Mouse (Mus musculus): Measurements from ENCODE around the gene S100a10. TPM values are rescaled to one million over a fixed set of nuclear protein-coding genes. Genes with fewer than 3 reads are reported as not detected.

S100a10 gene
- polyA plus RNA-seq, 1 experiment from 2014 or later: 197 TPM

DNA sequence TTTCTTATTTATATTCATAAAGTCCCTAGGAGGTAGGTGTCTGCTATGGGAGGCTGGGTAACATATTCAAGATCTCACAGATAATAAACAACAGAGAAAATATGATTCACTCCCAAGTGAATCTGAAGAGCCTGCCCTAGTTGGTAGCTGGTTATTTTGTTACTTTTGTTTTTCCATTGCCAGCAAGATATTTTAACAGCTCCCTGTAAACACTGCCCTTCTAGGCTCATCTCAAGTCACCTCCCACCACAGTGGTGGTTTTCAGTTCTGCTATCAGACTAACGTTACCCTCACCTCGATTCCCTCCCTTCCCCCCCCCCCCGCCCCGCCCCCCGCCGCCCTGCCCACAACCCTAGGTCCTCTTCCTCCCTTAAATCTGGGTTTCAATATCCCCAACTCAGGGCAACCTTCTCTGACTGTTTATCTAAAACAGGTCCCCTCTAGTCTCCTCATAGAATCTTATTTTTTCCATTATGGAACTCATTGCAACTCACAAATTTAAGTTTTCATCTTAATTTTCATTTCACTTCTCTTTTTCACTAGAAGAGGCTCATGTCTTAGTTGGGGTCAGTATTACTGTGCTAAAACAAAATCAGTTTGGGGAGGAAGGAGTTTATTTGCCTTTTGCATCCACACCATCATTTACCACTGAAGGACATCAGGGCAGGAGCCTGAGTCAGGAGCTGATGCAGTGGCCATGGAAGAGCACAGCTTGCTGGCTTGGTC lies 6.2 kb upstream of the S100a10 start:
- Histone ChIP-seq H3K4me1 (no peaks in the 10 kb centered on the region), H3K27ac (replicated peaks) (no peak overlapping the region), H3K27me3 (no peaks in the 10 kb centered on the region), H3K4me3 (no peak overlapping the region), H3K4me2 (replicated peaks) (no peak overlapping the region), H3K36me3 (no peaks in the 10 kb centered on the region), H3K9me3 (no peaks in the 10 kb centered on the region), H3K9ac (replicated peaks) (no peak overlapping the region)
- WGBS: 80% methylated on average over 4 of the region's 6 CpGs
- no peak for ATAC-seq (ENCODE audit: low FRiP score, low read depth)

DNA sequence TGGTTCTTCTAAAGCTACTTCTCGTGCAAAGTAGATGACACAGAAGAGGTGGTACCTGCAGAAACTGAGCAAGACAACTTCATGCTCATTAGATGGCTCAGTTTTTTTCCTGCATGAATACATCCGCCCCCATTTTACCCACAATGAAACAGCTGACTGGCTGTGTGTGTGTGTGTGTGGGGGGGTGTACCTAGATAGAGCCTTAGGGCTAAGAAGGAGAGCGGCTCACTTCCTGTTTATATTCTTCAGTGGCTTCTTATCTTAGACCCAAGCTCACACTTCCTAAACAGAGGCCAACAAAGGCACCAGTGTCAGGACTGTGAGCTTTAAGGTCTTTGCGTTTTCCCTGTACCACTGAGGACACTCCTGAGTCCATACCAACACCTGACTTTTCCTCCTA lies 4.9 kb upstream of the S100a10 start:
- ATAC-seq (ENCODE audit: low FRiP score, low read depth): no peak
- H3K27me3 ChIP-seq: peaks cover 8% of the 10 kb centered on the region; the same call in 1 of the 2 replicates
- H3K4me2 ChIP-seq (replicated peaks): no peak overlapping the region
- no peaks in the 10 kb centered on the region for H3K4me1 ChIP-seq
- H3K9ac ChIP-seq (replicated peaks): no peak overlapping the region
- H3K9me3 ChIP-seq: no peaks in the 10 kb centered on the region
- no peaks in the 10 kb centered on the region for H3K36me3 ChIP-seq
- no peak overlapping the region for H3K4me3 ChIP-seq
- H3K27ac ChIP-seq (replicated peaks): no peak overlapping the region
- WGBS: 82% methylated on average over 4 of the region's 4 CpGs

GRCm38 (mm10) chr3:93551950-93552901 lies 2.7 kb upstream of the S100a10 start:
- no peak overlapping the region for H3K27ac ChIP-seq (replicated peaks)
- H3K9me3 ChIP-seq: no peaks in the 10 kb centered on the region
- 87% methylated on average over 5 of the region's 5 CpGs for WGBS
- H3K36me3 ChIP-seq: no peaks in the 10 kb centered on the region
- H3K9ac ChIP-seq (replicated peaks): no peak overlapping the region
- H3K27me3 ChIP-seq: peaks cover 8% of the 10 kb centered on the region; the same call in 1 of the 2 replicates
- ATAC-seq (ENCODE audit: low FRiP score, low read depth): no peak
- H3K4me3 ChIP-seq: no peak overlapping the region
- no peak overlapping the region for H3K4me2 ChIP-seq (replicated peaks)
- no peaks in the 10 kb centered on the region for H3K4me1 ChIP-seq

DNA sequence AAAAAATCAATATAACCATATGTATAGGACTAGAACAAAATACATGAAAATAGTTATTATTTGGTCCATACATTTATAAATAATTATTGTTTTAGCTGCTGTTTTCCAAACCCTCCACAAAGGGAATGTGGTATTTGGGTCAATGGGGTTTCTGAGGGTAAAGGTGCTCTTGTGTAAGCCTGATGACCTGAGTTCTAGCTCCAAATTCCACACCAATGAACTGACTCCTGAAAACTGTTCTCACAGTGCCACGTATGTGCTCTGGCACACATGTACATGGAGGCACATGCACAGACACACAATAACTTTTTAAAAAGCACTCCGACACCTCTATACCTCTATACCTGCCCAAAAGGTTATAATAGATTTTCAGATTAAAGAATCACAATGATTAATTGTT lies 1.6 kb upstream of the S100a10 start:
- Histone ChIP-seq H3K4me2 (replicated peaks) (no peak overlapping the region), H3K9me3 (no peaks in the 10 kb centered on the region), H3K4me3 (no peak overlapping the region), H3K27me3 (peaks cover 8% of the 10 kb centered on the region; the same call in 1 of the 2 replicates), H3K9ac (replicated peaks) (no peak overlapping the region), H3K4me1 (no peaks in the 10 kb centered on the region), H3K36me3 (no peaks in the 10 kb centered on the region), H3K27ac (replicated peaks) (no peak overlapping the region)
- ATAC-seq (ENCODE audit: low FRiP score, low read depth): no peak
- WGBS: 91% methylated on average over 2 of the region's 2 CpGs

- WGBS: 56% methylated on average over 9 of the region's 9 CpGs
- Histone ChIP-seq H3K4me3 (no peak overlapping the region), H3K4me1 (no peaks in the 10 kb centered on the region), H3K27me3 (peaks cover 8% of the 10 kb centered on the region; the same call in 1 of the 2 replicates), H3K9ac (replicated peaks) (no peak overlapping the region), H3K4me2 (replicated peaks) (peak overlapping the region; percentile 93; the same call in 1 of the 2 replicates), H3K27ac (replicated peaks) (no peak overlapping the region), H3K36me3 (no peaks in the 10 kb centered on the region), H3K9me3 (no peaks in the 10 kb centered on the region)
- no peak for ATAC-seq (ENCODE audit: low FRiP score, low read depth)
Measured at GRCm38 (mm10) chr3:93553765-93554378, 1.0 kb upstream of the S100a10 start.

DNA sequence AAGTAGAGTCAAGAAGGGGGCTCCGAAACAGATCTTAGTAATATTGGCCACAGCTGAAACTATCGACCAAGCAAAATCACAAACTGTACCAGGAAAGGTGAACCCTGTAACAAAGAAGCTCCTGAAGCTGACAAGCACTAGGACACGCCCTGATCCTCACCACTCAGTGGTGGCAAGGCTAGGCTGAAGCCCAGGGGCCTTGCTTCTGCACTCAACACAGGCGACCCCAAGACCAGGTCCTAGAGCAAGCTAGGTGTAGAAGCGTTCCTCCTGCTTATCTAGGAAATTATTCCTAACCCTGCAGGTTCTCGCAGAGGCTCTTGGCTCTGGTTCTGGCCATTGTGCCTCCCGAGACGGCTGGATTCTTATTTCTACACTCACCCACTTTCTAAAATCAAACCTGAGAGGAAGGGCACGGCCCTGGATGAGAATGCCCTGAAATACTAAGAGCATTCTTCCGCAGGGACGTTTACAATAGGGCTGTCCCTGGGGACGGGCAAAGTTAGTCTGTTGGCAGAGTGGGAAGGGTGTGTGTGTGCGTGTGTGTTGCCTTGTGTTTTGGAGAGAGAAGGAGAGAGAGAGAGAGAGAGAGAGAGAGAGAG lies 400 bp upstream of the S100a10 start:
- peak overlapping the region; percentile 69 for H3K9ac ChIP-seq (replicated peaks)
- no peak overlapping the region for H3K27ac ChIP-seq (replicated peaks)
- 27% methylated on average over 13 of the region's 13 CpGs for WGBS

GRCm38 (mm10) chr3:93555878-93556254 lies 986 bp downstream of the S100a10 start:
- no peak overlapping the region for H3K9ac ChIP-seq (replicated peaks)
- H3K4me1 ChIP-seq: no peaks in the 10 kb centered on the region
- peaks cover 8% of the 10 kb centered on the region; the same call in 1 of the 2 replicates for H3K27me3 ChIP-seq
- no peak overlapping the region for H3K27ac ChIP-seq (replicated peaks)
- no peak; the same call in 1 of the 2 replicates for ATAC-seq (ENCODE audit: low FRiP score, low read depth)
- no peaks in the 10 kb centered on the region for H3K36me3 ChIP-seq
- WGBS: 44% methylated on average over 2 of the region's 2 CpGs
- H3K4me3 ChIP-seq: peak overlapping the region; percentile 56
- H3K9me3 ChIP-seq: no peaks in the 10 kb centered on the region
- H3K4me2 ChIP-seq (replicated peaks): peak overlapping the region; percentile 93

More for the DNA sequence above, 400 bp upstream of the S100a10 start:
- ATAC-seq (ENCODE audit: low FRiP score, low read depth): peak; percentile 25
- Histone ChIP-seq H3K27me3 (peaks cover 8% of the 10 kb centered on the region; the same call in 1 of the 2 replicates), H3K4me1 (no peaks in the 10 kb centered on the region), H3K36me3 (no peaks in the 10 kb centered on the region), H3K9me3 (no peaks in the 10 kb centered on the region), H3K4me3 (peak overlapping the region; percentile 56), H3K4me2 (replicated peaks) (peak overlapping the region; percentile 93)

GRCm38 (mm10) chr3:93556599-93556998 lies 1.7 kb downstream of the S100a10 start:
- Histone ChIP-seq H3K4me2 (replicated peaks) (peak overlapping the region; percentile 93; the same call in 1 of the 2 replicates), H3K9ac (replicated peaks) (no peak overlapping the region), H3K4me1 (no peaks in the 10 kb centered on the region), H3K36me3 (no peaks in the 10 kb centered on the region), H3K27ac (replicated peaks) (no peak overlapping the region), H3K4me3 (no peak overlapping the region), H3K27me3 (peaks cover 8% of the 10 kb centered on the region; the same call in 1 of the 2 replicates), H3K9me3 (no peaks in the 10 kb centered on the region)
- 75% methylated on average over 1 of the region's 1 CpGs for WGBS
- no peak for ATAC-seq (ENCODE audit: low FRiP score, low read depth)

GRCm38 (mm10) chr3:93557471-93557870 lies 2.6 kb downstream of the S100a10 start:
- Histone ChIP-seq H3K36me3 (no peaks in the 10 kb centered on the region), H3K4me2 (replicated peaks) (no peak overlapping the region), H3K4me1 (no peaks in the 10 kb centered on the region), H3K9ac (replicated peaks) (no peak overlapping the region), H3K4me3 (no peak overlapping the region), H3K27me3 (peaks cover 8% of the 10 kb centered on the region; the same call in 1 of the 2 replicates), H3K9me3 (no peaks in the 10 kb centered on the region), H3K27ac (replicated peaks) (no peak overlapping the region)
- 71% methylated on average over 4 of the region's 4 CpGs for WGBS
- ATAC-seq (ENCODE audit: low FRiP score, low read depth): no peak

DNA sequence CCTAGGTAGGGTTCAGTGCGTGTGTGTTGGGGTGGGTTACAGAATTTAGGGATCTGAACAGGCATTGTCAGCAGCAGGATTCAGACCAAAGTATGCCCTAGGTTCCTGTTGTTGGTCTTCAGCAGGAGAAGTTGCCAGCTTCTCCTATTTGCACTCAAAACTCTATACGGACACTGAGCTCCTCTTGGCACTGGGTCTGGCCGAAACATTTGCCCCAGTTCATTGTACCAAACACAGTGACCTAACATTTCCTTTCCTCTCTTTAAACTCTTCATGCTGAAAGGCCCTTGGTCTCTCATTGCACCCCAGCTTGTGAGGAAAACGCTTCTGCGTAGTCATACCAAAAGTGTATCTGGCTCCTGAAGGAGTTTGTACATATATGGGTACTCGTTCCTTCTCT lies 5.1 kb downstream of the S100a10 start:
- Histone ChIP-seq H3K4me2 (replicated peaks) (no peak overlapping the region), H3K27me3 (no peaks in the 10 kb centered on the region; the same call in 1 of the 2 replicates), H3K4me3 (no peak overlapping the region), H3K27ac (replicated peaks) (no peak overlapping the region), H3K36me3 (no peaks in the 10 kb centered on the region), H3K4me1 (no peaks in the 10 kb centered on the region), H3K9ac (replicated peaks) (no peak overlapping the region), H3K9me3 (no peaks in the 10 kb centered on the region)
- no peak for ATAC-seq (ENCODE audit: low FRiP score, low read depth)
- 96% methylated on average over 6 of the region's 6 CpGs for WGBS

DNA sequence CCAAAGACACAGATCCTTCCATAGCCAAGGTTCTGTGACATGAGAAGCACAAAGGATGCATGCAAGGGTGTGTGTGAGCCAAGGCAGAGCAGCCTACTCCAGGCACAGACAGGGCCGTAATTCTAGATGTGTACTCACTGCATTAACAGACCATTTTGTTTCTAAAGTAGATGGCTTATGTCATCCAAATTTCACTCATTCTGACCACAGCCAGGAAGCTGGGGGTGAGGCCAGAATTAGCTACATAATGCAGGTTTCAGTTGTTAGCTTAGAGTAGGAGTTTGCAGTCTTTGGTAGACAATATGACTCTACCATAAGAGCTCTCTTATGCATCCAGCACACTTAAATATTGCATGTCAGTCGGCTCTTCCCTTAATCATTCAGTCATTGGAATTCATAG lies 7.5 kb downstream of the S100a10 start:
- 88% methylated on average over 2 of the region's 2 CpGs for WGBS
- ATAC-seq (ENCODE audit: low FRiP score, low read depth): no peak
- Histone ChIP-seq H3K27me3 (no peaks in the 10 kb centered on the region), H3K4me2 (replicated peaks) (no peak overlapping the region), H3K9ac (replicated peaks) (no peak overlapping the region), H3K36me3 (no peaks in the 10 kb centered on the region), H3K4me3 (no peak overlapping the region), H3K27ac (replicated peaks) (no peak overlapping the region), H3K9me3 (no peaks in the 10 kb centered on the region), H3K4me1 (no peaks in the 10 kb centered on the region)

Measured in midbrain, embryonic 12.5 days (tissue).